Mouse (Mus musculus): ENCODE measurements around the gene Acp7.

Gene Acp7

DNA sequence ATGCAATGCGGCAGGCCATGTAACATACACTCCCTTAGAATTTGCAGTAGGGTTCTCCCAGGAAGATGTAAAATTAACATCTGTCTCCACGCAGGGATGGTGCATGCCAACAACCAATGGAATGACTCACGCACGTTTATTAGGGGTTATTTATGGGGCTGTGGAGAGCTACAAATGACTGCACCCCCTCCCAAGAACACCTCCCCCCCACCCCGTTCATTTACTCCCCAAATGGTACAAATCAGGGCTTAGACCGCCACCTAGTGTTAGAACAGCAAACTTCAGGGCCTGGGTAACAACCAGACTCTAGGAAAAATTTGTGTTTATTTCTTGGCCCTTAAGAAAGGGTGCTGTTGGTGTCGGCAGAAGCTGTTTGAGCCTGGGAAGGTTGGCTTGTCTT lies 29.5 kb downstream of the Acp7 start:
- 11% methylated on average over 7 of the region's 7 CpGs for WGBS

DNA sequence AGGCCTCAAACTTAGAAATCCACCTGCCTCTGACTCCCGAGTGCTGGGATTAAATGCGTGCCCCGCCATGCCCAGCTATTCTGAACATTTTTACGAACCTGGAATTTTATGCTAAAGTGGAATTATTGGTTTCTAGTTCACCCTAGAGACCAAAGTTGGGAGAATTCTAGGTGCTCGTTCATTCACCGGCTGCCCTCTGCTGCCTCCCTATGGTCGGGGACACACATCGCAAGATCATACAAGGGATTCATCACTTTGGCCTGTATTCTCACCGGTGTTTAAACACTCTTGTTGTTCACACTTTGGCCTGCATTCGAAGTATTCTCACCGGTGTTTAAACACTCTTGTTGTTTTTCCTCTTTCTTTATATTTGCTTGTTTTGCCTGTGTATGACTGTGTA lies 30.1 kb downstream of the Acp7 start:
- WGBS, result 7% methylated on average over 11 of the region's 11 CpGs

DNA sequence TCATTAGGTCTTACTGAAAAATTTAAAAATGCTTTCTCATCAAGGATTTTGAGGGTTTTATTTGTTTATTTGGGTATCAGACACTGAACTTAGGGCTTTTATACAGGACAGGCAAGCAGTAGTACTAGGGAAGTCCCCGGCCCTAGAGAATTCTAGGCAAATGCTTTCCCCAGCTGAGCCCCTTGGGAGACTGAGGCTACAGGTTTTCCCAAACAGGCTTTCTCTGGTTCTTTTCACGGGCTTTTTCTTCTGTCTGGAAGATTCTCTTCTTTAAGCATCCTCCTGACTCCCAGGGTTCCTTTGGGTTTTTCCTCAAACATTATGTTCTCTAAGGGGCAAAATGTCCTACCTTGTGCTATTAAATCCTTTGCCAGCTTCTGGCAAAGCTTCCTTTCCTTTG lies 32.2 kb downstream of the Acp7 start:
- WGBS, result 65% methylated on average over 2 of the region's 2 CpGs

DNA sequence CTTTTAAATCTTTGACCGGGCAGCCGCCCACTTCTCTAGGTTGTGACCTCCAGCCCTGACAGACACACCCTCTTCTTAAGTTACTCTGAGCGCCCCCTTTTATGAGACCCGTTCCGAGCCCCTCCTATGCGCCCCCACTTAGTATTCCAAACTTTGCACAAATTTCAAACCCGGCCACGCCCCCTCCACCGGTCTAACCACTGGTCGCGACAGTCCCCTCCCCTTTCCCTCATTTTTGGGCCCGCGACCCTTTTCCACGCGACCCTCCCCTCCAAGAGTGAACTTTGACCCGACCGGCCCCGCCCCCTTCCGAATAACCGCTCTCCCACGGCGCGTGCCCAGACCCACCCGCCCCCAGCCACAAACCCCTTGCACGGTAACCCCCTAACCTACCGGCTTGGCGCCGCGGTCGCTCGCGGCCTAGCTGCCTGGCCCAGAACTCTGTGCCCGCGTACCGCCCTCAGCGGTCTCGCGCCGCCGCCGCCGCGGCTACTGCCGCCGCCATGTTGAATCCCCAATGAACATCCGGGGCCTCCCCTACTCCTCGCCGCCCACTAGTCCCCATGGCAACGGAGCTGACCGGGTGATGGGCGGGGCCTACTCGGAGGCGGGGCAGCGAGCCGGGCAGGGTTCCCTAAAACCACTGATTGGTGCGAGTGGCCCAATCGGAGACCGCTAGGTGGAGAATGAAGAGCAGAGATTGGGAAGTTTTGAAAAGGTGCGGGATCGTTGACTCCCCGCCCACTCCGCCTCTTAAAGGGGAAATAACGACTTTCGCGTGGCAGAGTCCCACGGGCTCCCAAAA lies 33.3 kb downstream of the Acp7 start, which contains the start of the genes Samd4b and Pak4:
TSS of gene Samd4b (minus strand) at position 503 of the 805 bp plus-strand sequence.
TSS of gene Pak4 (minus strand) at position 544 of the 805 bp plus-strand sequence.
- under 1% methylated on average over 66 of the region's 66 CpGs for WGBS

DNA sequence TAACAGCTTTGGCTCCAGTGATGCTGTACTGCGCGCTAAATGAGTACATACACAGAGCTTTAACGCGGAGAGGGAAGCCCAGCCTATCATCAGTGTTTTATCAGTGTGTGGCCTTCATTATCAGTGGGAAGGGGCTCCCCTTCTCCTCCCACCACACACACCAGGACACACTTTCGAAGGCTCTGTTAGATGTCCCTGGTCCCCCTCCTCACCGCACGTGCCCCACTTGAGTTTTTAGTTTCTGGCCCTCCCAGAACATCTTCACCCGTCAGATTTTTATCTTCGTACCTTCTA lies 33.9 kb downstream of the Acp7 start:
- 13% methylated on average over 9 of the region's 9 CpGs for whole genome bisulfite sequencing

DNA sequence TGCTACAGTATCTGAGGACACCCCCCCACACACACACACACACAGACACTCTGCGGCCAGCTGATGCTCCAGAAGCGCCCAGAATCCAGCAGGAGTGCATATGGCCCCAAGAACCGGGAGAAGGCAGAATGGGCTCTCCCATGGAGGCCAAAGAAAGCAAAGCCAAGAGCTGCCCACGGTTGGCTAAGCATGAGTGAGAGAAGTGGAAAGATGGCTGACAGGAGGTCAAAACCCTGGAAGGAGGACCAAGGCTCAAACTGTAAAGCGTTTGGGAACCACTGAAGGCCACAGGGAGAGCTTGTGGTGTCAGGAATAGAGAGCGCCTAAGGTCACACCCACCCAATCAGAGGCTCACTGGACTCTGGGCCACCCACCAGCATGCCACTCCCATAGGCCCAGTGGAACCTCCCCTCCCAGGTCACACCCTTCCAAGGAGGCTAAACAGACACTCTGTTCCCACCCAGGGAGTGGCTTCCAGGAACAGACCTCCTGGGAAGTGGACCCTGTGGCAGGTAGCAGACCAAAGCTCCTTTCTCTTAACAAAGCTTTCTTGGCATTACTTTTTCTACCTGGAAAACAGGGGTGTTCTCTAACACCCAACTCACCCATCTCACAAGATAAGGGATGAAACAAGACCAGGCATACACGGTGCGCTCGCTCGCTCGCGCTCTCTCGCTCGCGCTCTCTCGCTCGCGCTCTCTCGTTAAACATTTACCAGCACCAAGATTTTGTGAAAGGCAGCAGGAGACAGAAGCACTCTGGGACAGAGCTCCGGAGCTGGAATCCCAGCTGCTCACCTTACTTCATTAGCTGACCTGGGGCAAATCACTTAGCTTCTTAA lies 34.5 kb downstream of the Acp7 start:
- WGBS, result 57% methylated on average over 20 of the region's 20 CpGs

DNA sequence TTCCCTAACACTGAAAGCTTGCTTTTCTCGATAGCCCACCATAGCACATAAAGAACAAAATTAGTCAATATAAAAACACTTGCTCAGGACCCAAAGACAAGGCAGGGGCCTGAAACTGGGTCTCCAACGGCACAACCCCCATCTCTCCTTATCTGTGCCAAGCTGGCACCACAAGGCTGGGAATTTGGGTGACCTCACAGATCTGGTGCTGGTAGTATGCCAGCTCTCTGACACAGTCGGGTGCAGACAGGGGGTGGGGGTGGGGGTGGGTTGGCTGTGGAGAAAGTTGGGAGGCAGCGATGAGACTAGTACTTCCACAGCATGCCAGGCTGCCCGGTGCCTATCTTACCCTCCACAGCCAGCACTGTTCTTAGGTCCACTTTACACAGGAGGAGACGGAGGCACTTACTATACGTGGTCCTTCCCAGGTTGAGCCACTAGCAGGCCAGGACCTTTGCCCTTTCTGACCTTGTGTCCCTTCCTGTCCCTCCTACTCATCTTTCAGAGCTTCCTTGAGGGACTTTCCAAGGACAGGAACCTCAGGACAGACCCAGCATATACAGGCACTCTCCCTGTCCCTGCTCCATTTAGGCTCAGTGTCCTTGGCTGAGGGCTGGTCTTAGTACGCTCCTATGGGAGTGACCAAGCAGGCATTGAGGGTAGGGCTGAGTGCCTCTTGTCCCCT lies 35.2 kb downstream of the Acp7 start:
- 53% methylated on average over 8 of the region's 8 CpGs for WGBS

DNA sequence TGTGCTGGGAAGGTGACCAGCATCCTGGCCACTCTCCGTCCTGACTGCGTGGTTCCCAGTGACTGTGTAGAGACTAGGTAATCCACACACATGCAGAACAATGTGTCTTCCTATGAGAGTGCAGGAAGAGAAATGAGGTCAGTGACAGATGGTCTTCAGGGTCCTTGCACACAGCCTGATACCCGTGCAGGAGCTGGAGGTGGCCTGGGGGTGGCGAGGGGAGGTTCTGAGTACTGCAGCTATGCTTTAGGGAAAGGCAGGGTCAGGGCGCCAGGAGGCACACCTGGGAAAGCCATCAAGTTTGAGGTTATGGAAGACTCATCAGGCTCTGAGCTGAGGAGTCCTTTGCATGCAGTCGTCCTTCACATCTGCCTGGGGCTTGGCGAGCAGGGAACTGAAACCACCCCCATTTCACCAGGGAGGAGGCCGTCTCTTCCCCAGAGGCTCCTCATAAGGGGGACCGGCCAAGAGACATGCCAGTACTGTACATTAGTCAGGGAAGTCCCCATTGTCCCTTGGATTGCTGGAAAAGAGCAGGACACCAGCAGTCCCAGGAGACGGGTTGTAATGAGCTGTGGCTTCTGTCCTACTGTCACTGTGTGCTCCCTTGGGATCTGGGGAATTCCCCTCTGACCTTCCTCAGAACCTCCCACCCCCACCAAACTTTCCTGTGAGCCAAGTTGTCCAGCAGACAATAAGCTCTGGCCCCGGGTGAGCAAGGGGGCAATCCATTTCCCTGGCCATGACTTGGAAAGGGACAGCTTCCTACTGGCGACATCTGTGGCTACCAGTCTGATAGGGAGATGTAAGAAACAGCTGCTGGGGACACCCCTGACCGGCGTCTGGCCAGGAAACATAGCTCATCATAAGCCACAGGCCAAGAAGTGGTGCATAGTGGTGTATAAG lies 37.7 kb downstream of the Acp7 start:
- 52% methylated on average over 14 of the region's 14 CpGs for WGBS

DNA sequence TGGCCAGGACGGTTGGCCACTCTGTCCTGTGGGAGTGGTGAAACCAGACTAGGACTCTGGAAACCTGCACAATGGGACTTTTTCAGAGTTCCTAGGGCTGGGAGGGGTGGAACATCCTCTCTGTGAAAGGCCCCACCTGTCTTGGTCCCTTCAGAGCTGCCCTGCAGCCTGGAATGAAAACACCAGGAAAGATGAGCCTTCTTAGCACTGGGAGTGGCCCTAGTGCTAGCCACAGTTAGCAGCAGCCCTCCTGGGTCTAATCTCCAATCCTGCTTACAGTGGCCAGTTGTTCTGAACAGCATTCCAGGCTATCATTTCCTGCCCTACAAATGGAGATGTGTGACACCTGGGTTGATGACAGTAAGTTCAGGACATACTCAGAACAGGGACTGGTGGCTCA lies 39.3 kb downstream of the Acp7 start:
- WGBS, result 57% methylated on average over 1 of the region's 1 CpGs

DNA sequence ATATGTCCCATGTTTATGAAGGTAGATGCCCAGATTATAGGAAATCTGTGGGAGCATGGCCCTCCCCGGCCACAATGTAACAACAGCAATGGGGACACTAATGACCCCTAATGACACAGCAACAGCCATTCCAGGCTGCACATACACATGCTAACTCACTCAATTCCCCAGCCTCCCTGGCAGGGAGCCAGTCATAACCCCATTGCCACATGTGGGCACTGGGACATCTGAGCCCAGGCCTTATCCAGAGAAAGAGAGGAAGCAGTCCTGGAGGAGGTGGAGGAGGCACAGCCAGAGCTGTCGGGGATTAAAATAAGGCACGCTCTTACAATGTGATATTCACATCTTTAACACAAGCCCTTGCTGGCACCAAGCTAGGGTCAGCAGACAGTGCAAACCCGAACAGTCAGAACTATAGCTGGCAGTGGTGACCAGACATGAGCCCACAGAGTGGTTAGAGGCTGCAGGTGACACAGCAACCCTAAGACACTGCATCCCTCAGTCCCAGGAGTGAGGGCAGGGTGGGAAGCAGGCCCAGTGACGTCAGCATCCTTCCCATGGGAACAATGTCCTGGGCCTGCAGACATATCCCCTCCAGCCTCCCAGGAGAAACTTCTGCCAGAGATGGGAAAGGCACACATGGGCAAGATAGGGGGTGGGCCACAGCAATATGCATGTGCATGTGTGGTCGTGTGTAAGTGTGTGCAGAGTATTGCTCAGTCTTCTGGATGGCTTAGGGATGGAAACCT lies 44.3 kb downstream of the Acp7 start:
- WGBS, result 45% methylated on average over 6 of the region's 6 CpGs

DNA sequence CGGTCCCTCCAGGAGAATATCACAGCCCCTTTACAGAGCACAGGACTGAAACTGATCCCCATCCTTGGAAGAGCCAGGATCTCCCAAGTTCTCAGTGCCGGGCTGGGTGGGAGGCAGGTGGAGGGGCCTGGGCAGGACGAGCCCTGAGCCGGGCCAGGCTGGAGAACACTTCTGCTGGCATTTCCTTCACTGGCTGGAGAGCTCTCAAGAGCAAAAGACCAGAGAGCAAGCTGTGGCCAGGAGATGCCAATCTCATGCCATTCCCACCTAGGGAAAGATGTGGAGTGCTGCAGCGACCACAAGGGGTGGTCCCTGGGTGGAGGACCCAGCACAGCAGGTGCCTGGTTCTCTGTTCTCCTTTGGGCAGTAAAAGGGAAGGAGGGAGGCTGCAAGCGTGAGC lies 46.1 kb downstream of the Acp7 start:
- 76% methylated on average over 6 of the region's 6 CpGs for WGBS

DNA sequence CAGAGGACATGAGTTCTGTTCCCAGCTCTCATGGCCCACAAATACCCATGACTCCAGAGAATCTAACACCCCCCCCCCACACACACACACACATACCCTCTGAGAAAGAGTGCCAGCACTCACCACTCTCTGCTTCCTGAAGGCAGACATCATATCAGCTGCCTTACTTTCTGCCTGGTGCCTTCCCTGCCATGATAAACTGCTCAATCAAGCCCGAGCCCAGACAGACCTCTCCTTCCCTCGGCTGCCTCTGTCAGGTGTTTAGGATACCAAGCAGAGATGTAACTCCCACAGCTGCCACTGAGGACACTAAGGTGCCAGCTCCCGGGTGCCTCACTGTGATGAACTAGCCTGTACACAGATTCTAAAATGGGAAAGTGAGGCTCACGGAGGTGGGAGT lies 46.7 kb downstream of the Acp7 start:
- 55% methylated on average over 4 of the region's 4 CpGs for WGBS

DNA sequence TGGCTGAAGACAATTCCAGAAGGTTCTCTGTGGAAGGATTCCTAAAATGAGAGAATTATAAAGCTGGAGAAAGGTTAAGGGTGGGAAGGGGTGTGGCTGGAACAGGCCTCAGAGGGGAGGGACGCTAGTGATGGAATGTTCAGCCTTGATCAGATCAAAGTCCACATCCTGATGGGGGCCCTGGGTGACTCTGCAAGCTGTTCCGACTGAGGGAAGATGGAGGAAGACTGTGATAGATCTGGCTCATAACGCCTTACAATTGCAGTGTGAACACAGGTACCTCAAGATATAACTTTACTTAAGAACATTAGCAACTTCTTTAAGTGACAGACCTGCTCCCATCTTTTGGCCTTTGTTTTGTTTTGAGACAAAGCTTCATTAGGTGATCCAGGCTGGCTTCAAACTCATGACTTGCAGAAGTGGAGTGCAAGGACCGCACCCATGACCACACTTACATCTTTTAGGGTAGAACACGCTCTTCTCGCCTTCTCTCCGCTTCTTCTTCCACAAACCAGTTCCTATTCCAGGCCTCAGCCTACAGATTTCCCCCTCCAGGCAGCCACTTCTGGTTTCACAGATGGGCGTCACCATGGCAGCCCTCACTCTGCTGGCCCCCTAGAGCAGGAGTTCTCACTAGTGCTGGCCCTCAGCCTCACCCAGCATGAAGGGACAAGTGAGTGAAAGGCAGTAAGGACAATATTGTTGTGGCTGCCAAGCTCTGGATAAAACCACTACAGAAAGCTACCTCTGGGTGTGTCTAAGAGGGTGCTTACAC lies 47.4 kb downstream of the Acp7 start:
- whole genome bisulfite sequencing, result 66% methylated on average over 8 of the region's 8 CpGs

DNA sequence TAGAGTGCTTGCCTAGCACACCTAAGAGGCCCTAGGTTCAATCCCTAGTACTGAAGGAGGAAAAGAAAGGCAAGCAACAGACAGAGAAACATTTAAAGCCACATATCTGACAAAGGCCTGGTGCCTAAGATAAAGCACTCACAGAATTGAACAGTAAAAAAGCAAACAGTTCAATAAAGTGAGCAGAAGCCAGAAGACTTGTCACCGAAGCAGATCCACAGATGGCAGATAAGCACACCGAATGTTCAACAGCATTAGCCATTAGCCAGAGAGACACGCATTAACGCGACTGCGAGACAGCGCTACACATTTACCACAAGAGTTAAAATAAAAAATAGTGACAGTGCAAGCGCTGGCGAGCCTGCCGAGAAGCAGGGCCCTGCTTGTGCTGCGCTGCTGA lies 48.3 kb downstream of the Acp7 start:
- 60% methylated on average over 11 of the region's 11 CpGs for WGBS

DNA sequence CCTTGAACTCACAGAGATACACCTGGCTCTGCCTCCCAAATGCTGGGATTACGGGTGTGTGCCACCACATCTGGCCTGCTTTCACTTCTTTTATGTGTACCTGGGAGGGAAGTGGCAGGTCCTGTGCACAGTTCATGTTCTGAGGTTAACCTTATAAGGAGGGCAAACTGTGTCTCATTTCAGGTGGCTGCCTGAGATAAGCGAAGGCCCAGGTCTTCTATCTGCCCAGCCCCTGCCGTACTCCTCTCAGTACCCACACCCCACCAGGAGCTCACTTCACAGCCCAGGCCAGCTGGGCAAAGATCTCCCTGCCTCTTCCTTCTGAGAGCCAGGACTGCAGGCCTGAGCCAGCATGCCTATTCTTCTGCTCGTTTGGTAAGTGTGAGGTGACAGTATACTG lies 49.4 kb downstream of the Acp7 start:
- 87% methylated on average over 4 of the region's 4 CpGs for WGBS

DNA sequence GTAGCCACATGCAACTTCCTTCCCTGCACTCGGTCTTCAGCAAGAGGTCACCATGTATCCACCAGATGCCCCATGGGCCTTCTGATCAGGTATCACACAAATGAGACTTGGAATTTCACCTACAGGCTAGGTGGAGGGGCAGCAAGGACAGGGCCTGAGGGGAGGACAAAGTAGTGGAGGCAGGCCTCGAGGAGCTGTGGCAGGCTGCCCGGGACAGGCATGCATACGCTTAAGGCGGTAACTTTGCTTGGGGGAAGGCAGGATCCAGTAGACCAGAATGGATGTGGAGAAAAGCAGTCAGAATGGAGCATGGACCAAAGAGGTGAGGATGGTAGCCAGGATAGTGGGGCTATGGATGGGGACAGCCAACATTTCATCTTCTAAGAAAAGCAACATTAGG lies 51.3 kb downstream of the Acp7 start:
- WGBS, result 66% methylated on average over 5 of the region's 5 CpGs

DNA sequence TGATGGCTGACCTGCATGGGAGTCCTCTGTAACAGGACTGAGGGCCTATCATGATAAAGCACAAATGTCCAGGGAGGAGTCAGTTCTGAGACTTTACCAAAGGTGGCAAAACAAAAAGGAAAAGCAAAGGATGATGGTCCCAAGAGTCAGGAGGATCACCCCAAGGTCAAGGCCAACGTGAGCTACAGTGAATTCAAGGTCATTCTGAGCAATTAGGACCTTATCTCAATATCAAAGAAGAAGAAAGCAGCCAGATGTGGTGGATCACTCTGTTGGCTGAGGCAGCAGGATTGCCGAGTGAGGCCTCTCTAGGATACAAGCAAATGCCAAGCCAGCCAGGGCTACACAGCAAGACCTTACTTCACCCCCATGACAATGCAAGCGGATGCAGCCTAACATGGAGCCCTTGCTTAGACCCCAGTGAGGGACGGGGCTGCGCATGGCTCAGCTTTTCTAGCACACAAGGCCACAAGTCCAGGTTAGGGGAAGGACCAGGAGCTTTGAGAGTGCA lies 52.5 kb downstream of the Acp7 start:
- WGBS, result 85% methylated on average over 5 of the region's 5 CpGs

DNA sequence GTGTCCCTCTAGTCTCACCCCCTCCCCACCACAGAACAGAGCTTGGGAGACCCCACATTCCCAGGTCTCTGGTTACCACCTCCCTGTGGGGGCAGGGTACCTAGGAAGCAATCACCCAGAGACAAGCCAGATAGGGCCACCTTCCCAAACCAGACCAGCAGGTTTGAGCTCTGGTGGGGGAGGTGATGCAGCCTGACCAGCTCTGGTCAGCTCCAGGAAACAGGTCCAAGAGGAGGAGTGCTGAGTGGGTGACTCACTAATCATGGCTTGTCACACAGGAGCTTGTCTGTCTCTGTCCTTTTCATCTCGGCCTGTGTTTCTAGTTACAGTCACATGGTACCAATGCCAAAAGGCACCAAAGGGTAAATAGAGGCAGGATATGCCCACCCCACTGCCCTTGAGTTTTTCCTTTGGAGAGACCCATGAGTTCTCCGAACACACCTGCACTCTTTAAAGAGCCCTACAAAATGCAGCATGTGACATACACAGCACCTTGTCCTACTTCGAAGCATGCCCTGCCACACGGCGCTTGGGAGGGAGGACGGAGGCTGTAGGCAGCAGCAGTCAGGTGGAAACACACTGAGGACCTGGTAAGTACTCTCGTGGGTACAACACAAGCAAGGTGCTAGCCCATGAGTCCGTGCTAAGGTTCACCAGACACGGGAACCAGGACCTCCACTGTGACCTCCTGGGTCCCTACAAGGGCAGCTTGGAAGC lies 53.1 kb downstream of the Acp7 start:
- WGBS, result 86% methylated on average over 9 of the region's 9 CpGs

DNA sequence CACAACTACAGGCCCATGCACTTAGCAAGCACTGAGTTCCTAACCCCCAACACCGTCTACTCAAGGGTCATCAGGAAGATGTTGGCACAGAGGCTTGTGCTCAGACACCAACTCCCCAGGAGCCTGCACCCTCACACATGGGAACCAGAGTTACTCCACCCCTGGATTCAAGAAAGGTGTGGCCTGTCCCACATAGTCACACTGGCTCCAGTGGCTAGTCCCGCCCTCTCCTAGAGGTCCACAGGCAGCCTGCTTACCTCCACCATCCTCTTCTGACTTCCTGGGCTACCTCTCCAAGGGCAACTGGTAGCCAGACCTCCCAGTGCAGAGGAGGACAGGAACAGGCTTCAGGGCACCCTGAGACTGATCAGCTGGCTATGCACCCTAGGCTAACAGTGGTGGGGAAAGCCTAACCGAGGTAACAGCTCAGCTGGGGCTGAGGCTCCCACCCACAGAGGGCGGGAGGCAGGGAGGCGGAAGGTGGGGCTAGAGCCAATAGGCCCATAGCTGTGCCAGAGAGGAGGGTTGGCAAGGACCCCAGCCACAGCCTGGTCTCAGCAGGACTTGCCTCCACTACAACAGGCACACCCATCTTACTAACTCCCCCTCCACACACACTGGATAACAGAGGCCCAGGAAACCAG lies 54.7 kb downstream of the Acp7 start:
- WGBS, result 59% methylated on average over 5 of the region's 5 CpGs
